Mouse (Mus musculus) heart, adult 2 months (tissue): ENCODE results near the gene Apom. TPM values are rescaled to one million over a fixed set of nuclear protein-coding genes. Genes with fewer than 3 reads are reported as not detected.

Source experiments
- DNase-seq, 2 experiments: peaks; one replicate each; pipeline ENCODE4 v3.0.0; 2021
- H3K27ac ChIP-seq: fragments of 200-600 bp; 2 replicates; pipeline ENCODE4 v1.8.1; 2022
- H3K27me3 ChIP-seq: fragments of 200-500 bp; 2 replicates; pipeline ENCODE4 v1.6.1; 2012; ENCODE audit warnings: mild to moderate bottlenecking, low read length, inconsistent platforms, mixed read lengths; ENCODE audit not compliant: control insufficient read depth, insufficient read depth
- H3K36me3 ChIP-seq: fragments of 200-500 bp; 2 replicates; pipeline ENCODE4 v1.6.1; 2012; ENCODE audit warnings: low read length, inconsistent platforms; ENCODE audit not compliant: control insufficient read depth, insufficient read depth
- H3K4me1 ChIP-seq: fragments of 200-500 bp; 2 replicates; pipeline ENCODE4 v1.6.1; 2011; ENCODE audit warnings: low read length; ENCODE audit not compliant: control insufficient read depth, insufficient read depth
- H3K4me3 ChIP-seq: fragments of 200-600 bp; 2 replicates; pipeline ENCODE4 v1.8.1; 2022
- H3K79me2 ChIP-seq: fragments of 200-500 bp; replicated peaks from 2 replicates; pipeline ENCODE4 v1.6.1; 2012; ENCODE audit warnings: mild to moderate bottlenecking, inconsistent platforms, low read length, moderate library complexity, mixed read lengths; ENCODE audit not compliant: control insufficient read depth, insufficient read depth
- H3K9ac ChIP-seq: fragments of 200-500 bp; 2 replicates; pipeline ENCODE4 v1.6.1; 2012; ENCODE audit warnings: low read depth, mild to moderate bottlenecking, control low read depth, inconsistent platforms, low read length, mixed read lengths
- CTCF ChIP-seq: fragments of 200-600 bp; IDR thresholded peaks from 2 replicates; pipeline ENCODE4 v1.8.1; 2022; ENCODE audit warnings: antibody characterized with exemption, mild to moderate bottlenecking, moderate library complexity
- EP300 ChIP-seq: fragments of 200-500 bp; IDR thresholded peaks from 2 replicates; pipeline ENCODE4 v1.6.1; 2011; ENCODE audit warnings: low read depth, low read length, control low read depth; ENCODE audit not compliant: insufficient read depth
- POLR2A ChIP-seq: fragments of 200-500 bp; IDR thresholded peaks from 2 replicates; pipeline ENCODE4 v1.6.1; 2011; ENCODE audit warnings: mild to moderate bottlenecking, low read depth, low read length, control low read depth; ENCODE audit not compliant: insufficient read depth
- WGBS: fragments of 180-500 bp; shearing (Covaris S2); methylation state at CpG from one replicate; pipeline ENCODE4 v1.1.7; 2018; 5-methylcytosine and 5-hydroxymethylcytosine counted together
- intact Hi-C: fragments of 180-260 bp; cut with DNase I; formaldehyde crosslinking; loops from one replicate; pipeline ENCODE4 v1.15.1; 2025
- polyA plus RNA-seq: library from polyadenylated mRNA; depleted of rRNA; stranded (reverse); fragments of >200 nt; gene quantifications from 2 replicates; pipeline ENCODE4 v1.2.3, GENCODE M21; 2012
- total RNA-seq, 2 experiments: library from RNA; stranded (reverse); gene quantifications; 2 replicates each; pipeline ENCODE4 v1.2.3; 2021

Gene Apom
- total and polyA plus RNA-seq, 3 experiments: not detected

GRCm38 (mm10) chr17:35108097-35108496, 23.8 kb downstream of the Apom start, which contains the start of gene Ly6g5c:
Gene Ly6g5c, plus strand, starts transcription at chr17:35108279.
- H3K36me3 ChIP-seq: no peaks in the 10 kb centered on the region
- intact Hi-C loops: no loop called here
- 73% methylated on average over 6 of the region's 6 CpGs for WGBS

GRCm38 (mm10) chr17:35106522-35106921, 25.3 kb downstream of the Apom start:
- H3K79me2 ChIP-seq: no peaks in the 10 kb centered on the region
- H3K9ac ChIP-seq: no peak overlapping the region

More at GRCm38 (mm10) chr17:35108097-35108496, 23.8 kb downstream of the Apom start, which contains the start of gene Ly6g5c:
- Histone ChIP-seq H3K27me3 (no peaks in the 10 kb centered on the region), H3K79me2 (no peaks in the 10 kb centered on the region), H3K4me1 (peaks cover 2% of the 10 kb centered on the region), H3K9ac (no peak within 1 kb of the TSS), H3K4me3 (no peak within 1 kb of the TSS), H3K27ac (no peak within 1 kb of the TSS)
- TF ChIP-seq POLR2A (no peak), CTCF (no peak), EP300 (no peak)
- DNase-seq: no peak

GRCm38 (mm10) chr17:35105740-35106389, 26.0 kb downstream of the Apom start:
- WGBS: 31% methylated on average over 13 of the region's 13 CpGs
- no peak for DNase-seq
- intact Hi-C loops: loop anchor here (1.0 kb wide), 1 partner anchor 85 kb away; no protein-coding TSS in a partner anchor
- TF ChIP-seq POLR2A (no peak), EP300 (no peak), CTCF (peak; percentile 64)
- H3K27ac ChIP-seq: no peak overlapping the region
- no peaks in the 10 kb centered on the region for H3K36me3 ChIP-seq
- no peak overlapping the region for H3K4me3 ChIP-seq
- no peaks in the 10 kb centered on the region for H3K4me1 ChIP-seq
- H3K27me3 ChIP-seq: no peaks in the 10 kb centered on the region
- no peak overlapping the region for H3K9ac ChIP-seq
- H3K79me2 ChIP-seq: no peaks in the 10 kb centered on the region

More at GRCm38 (mm10) chr17:35106522-35106921, 25.3 kb downstream of the Apom start:
- Histone ChIP-seq H3K4me1 (no peaks in the 10 kb centered on the region; the same call in 1 of the 2 replicates), H3K27me3 (no peaks in the 10 kb centered on the region), H3K4me3 (no peak overlapping the region), H3K36me3 (no peaks in the 10 kb centered on the region), H3K27ac (no peak overlapping the region)
- no peak for TF ChIP-seq EP300
- no peak for TF ChIP-seq POLR2A
- 64% methylated on average over 3 of the region's 3 CpGs for WGBS
- no peak for DNase-seq
- intact Hi-C loops: loop anchor here (1.0 kb wide), 1 partner anchor 85 kb away; no protein-coding TSS in a partner anchor

- Histone ChIP-seq H3K79me2 (no peaks in the 10 kb centered on the region), H3K27ac (no peak overlapping the region), H3K27me3 (no peaks in the 10 kb centered on the region), H3K4me3 (no peak overlapping the region), H3K4me1 (no peaks in the 10 kb centered on the region), H3K36me3 (no peaks in the 10 kb centered on the region), H3K9ac (no peak overlapping the region)
- WGBS: 73% methylated on average over 6 of the region's 6 CpGs
- no peak for DNase-seq
- intact Hi-C loops: no loop called here
- TF ChIP-seq CTCF (no peak), POLR2A (no peak), EP300 (no peak)
Measured at GRCm38 (mm10) chr17:35104754-35105153, 27.1 kb downstream of the Apom start.

GRCm38 (mm10) chr17:35104079-35104478, 27.8 kb downstream of the Apom start:
- Histone ChIP-seq H3K27ac (no peak overlapping the region), H3K27me3 (no peaks in the 10 kb centered on the region), H3K4me1 (no peaks in the 10 kb centered on the region), H3K9ac (no peak overlapping the region), H3K4me3 (no peak overlapping the region), H3K79me2 (no peaks in the 10 kb centered on the region), H3K36me3 (no peaks in the 10 kb centered on the region)
- WGBS: 90% methylated on average over 7 of the region's 7 CpGs
- TF ChIP-seq POLR2A: no peak
- TF ChIP-seq EP300: no peak
- no peak for TF ChIP-seq CTCF
- intact Hi-C loops: no loop called here
- DNase-seq: no peak

GRCm38 (mm10) chr17:35103221-35103690, 28.6 kb downstream of the Apom start:
- DNase-seq: no peak
- no peak overlapping the region for H3K4me3 ChIP-seq
- no peaks in the 10 kb centered on the region for H3K79me2 ChIP-seq
- WGBS: 47% methylated on average over 6 of the region's 6 CpGs
- TF ChIP-seq EP300 (no peak), POLR2A (no peak), CTCF (no peak)
- H3K27me3 ChIP-seq: no peaks in the 10 kb centered on the region
- no peak overlapping the region for H3K9ac ChIP-seq
- H3K27ac ChIP-seq: no peak overlapping the region
- H3K4me1 ChIP-seq: no peaks in the 10 kb centered on the region
- no peaks in the 10 kb centered on the region for H3K36me3 ChIP-seq
- intact Hi-C loops: no loop called here
